Mouse (Mus musculus) cerebellum, adult 18-20 months (tissue): ENCODE measurements around the gene Thbs4.

Experiments used
- DNase-seq, 2 experiments: peaks; one replicate each; pipeline ENCODE4 v3.0.0; 2021

Thbs4 gene

GRCm38 (mm10) chr13:92711821-92712220, 82.8 kb downstream of the Thbs4 start:
- DNase-seq = no peak

GRCm38 (mm10) chr13:92710361-92710760, 84.3 kb downstream of the Thbs4 start:
- no peak for DNase-seq

GRCm38 (mm10) chr13:92709535-92709934, 85.1 kb downstream of the Thbs4 start:
- DNase-seq = no peak

- DNase-seq = no peak
Measured at GRCm38 (mm10) chr13:92708466-92708865, 86.2 kb downstream of the Thbs4 start.

- no peak for DNase-seq
Measured at GRCm38 (mm10) chr13:92707941-92708340, 86.7 kb downstream of the Thbs4 start.

- DNase-seq = no peak
Measured at GRCm38 (mm10) chr13:92706342-92707061, 88.1 kb downstream of the Thbs4 start.

GRCm38 (mm10) chr13:92705016-92705535, 89.5 kb downstream of the Thbs4 start:
- no peak for DNase-seq

- DNase-seq = no peak
Measured at GRCm38 (mm10) chr13:92704189-92704588, 90.4 kb downstream of the Thbs4 start.

- DNase-seq = peak; percentile 35 to 43
Measured at GRCm38 (mm10) chr13:92703241-92704027, 91.2 kb downstream of the Thbs4 start.

- no peak for DNase-seq
Measured at GRCm38 (mm10) chr13:92702035-92702434, 92.6 kb downstream of the Thbs4 start.
